ENCODE assay signal across 24 mouse cellular contexts in genomic region chr13:52474807-52475206, GRCm38 (mm10). TPM values are rescaled to one million over a fixed set of nuclear protein-coding genes. Genes with fewer than 3 reads are reported as not detected.
DNase-seq lines count a peak whose midpoint lies in the region; ATAC-seq and TF ChIP-seq lines count a peak whose summit lies in the region.
"Had no signal": no experiment of that assay in that cellular context is flagged by ENCODE, and none has a peak within 500 bp of the region (broad histone marks: within the 10 kb centered on the region; RNA-seq: fewer than 3 reads in every experiment).

No protein-coding gene starts in this region.

- peak overlapping the region; percentile 50; the same call in 1 of the 2 replicates for H3K27ac ChIP-seq in lung, embryonic 14.5 days (ENCODE audit: low read depth)
- H3K27ac ChIP-seq in lung, embryonic 16.5 days (ENCODE audit: low read length), result peak overlapping the region; percentile 40; the same call in 1 of the 2 replicates
- H3K27ac ChIP-seq: embryonic facial prominence, embryonic 10.5 days; embryonic facial prominence, embryonic 12.5 days; forebrain, embryonic 13.5 days; forebrain, embryonic 15.5 days had no signal

- ATAC-seq in lung, embryonic 14.5 days (ENCODE audit: insufficient read depth), result peak; percentile 58
- ATAC-seq in lung, embryonic 16.5 days (ENCODE audit: low read depth), result peak; percentile 76
- ATAC-seq: activated CD4-positive, CD25-positive, alpha-beta regulatory T cell, adult 4 months; CD4-positive, CD25-positive, alpha-beta regulatory T cell, adult 4 months; forebrain, embryonic 13.5 days; forebrain, embryonic 15.5 days; Patski had no signal

- H3K4me2 ChIP-seq in lung, embryonic 14.5 days, result no peak overlapping the region
- no peak overlapping the region for H3K4me2 ChIP-seq in lung, embryonic 16.5 days (ENCODE audit: low read depth, low read length)
- H3K4me2 ChIP-seq: embryonic facial prominence, embryonic 12.5 days; forebrain, embryonic 13.5 days; forebrain, embryonic 15.5 days had no signal

- H3K9me3 ChIP-seq in lung, embryonic 14.5 days (ENCODE audit: low read depth, low read length), result no peaks in the 10 kb centered on the region
- no peaks in the 10 kb centered on the region for H3K9me3 ChIP-seq in lung, embryonic 16.5 days (ENCODE audit: control insufficient read depth, low read length)
- H3K9me3 ChIP-seq: embryonic facial prominence, embryonic 10.5 days; embryonic facial prominence, embryonic 12.5 days; forebrain, embryonic 13.5 days; forebrain, embryonic 15.5 days had no signal

- peak; percentile 48 for DNase-seq in heart, adult 11 months
- DNase-seq in heart, postnatal 25 days (ENCODE audit: low spot score), result no peak
- DNase-seq in lung, embryonic 14.5 days, result peak; percentile 53
- no peak for DNase-seq in lung, postnatal 25 days (ENCODE audit: low spot score)
- DNase-seq in lung, postnatal 10 days, result no peak
- DNase-seq: adrenal gland, adult 8-10 months; adrenal gland, postnatal 14 days; adrenal gland, postnatal 36 days; B cell, adult 2 months; cerebellum, adult 11-12 months; cerebellum, adult 2 months; cerebellum, adult 9-10 months; cerebellum, postnatal 10 days; cerebellum, postnatal 25 days had no signal

- no peak overlapping the region for H3K4me3 ChIP-seq in lung, embryonic 14.5 days (ENCODE audit: low read depth, low read length)
- H3K4me3 ChIP-seq in lung, embryonic 16.5 days (ENCODE audit: low read length), result no peak overlapping the region
- H3K4me3 ChIP-seq: embryonic facial prominence, embryonic 10.5 days; embryonic facial prominence, embryonic 12.5 days; forebrain, embryonic 13.5 days; forebrain, embryonic 15.5 days had no signal

- H3K27me3 ChIP-seq in lung, embryonic 14.5 days (ENCODE audit: insufficient read depth, low read length), result no peaks in the 10 kb centered on the region
- H3K27me3 ChIP-seq in lung, embryonic 16.5 days (ENCODE audit: control insufficient read depth, insufficient read depth, low read depth, low read length), result no peaks in the 10 kb centered on the region
- H3K27me3 ChIP-seq: CH12.LX; embryonic facial prominence, embryonic 12.5 days; forebrain, embryonic 15.5 days; Patski had no signal

- WGBS in lung, embryonic 14.5 days, result 63% methylated on average over 3 of the region's 3 CpGs
- WGBS in lung, embryonic 16.5 days, result 64% methylated on average over 3 of the region's 3 CpGs

- no peaks in the 10 kb centered on the region for H3K36me3 ChIP-seq in lung, embryonic 14.5 days (ENCODE audit: insufficient read depth)
- H3K36me3 ChIP-seq in lung, embryonic 16.5 days (ENCODE audit: control insufficient read depth, insufficient read depth, low read length), result no peaks in the 10 kb centered on the region
- H3K36me3 ChIP-seq: embryonic facial prominence, embryonic 10.5 days; embryonic facial prominence, embryonic 12.5 days; forebrain, embryonic 15.5 days; G1E had no signal

- no peaks in the 10 kb centered on the region for H3K4me1 ChIP-seq in lung, embryonic 14.5 days (ENCODE audit: insufficient read depth)
- no peaks in the 10 kb centered on the region for H3K4me1 ChIP-seq in lung, embryonic 16.5 days (replicated peaks; ENCODE audit: control insufficient read depth, insufficient read depth, low read length)
- H3K4me1 ChIP-seq: embryonic facial prominence, embryonic 12.5 days had no signal

- no peak for TF ChIP-seq CTCF in lung, embryonic 14.5 days (IDR thresholded peaks at IDR 0.05; ENCODE audit: low read depth)

- no peak overlapping the region for H3K9ac ChIP-seq in lung, embryonic 14.5 days
- H3K9ac ChIP-seq in lung, embryonic 16.5 days (ENCODE audit: low read length), result no peak overlapping the region
- H3K9ac ChIP-seq: embryonic facial prominence, embryonic 12.5 days; forebrain, embryonic 13.5 days; forebrain, embryonic 15.5 days had no signal

- intact Hi-C loops in heart, postnatal 25 days (cut with DNase I), result no loop called here

RNA-seq across cellular contexts. Expression of gene Diras2, which starts 56.3 kb away (rescaled TPM):
- under 1 TPM; 0.11 to 0.26 TPM for total RNA-seq in heart, postnatal 25 days (2021)
- polyA plus RNA-seq in lung, embryonic 14.5 days (2014; fragmentation: Nextera tagmentation; extraction: Ambion mirVana), result 0.14 and 0.20 TPM in 2 replicates
- 0.20 and 0.35 TPM in 2 replicates for polyA plus RNA-seq in lung, embryonic 16.5 days (2015; fragmentation: Nextera tagmentation; extraction: Ambion mirVana)
- polyA plus RNA-seq: activated CD4-positive, CD25-positive, alpha-beta regulatory T cell, adult 4 months; CD4-positive, CD25-positive, alpha-beta regulatory T cell, adult 4 months; G1E; Patski had no signal

Comparison
In these comparisons a context has a peak if more than half of its experiments do, and no peak if none do; other contexts are left out.
1. DNase-seq: peak in heart, adult 11 months (single experiment) and lung, embryonic 14.5 days (single experiment); none in heart, postnatal 25 days (single experiment), lung, postnatal 25 days (single experiment) and lung, postnatal 10 days (single experiment).